Mouse (Mus musculus) erythroblast, adult 5-6 weeks (primary cell): ENCODE results near the gene Cct3. TPM values are rescaled to one million over a fixed set of nuclear protein-coding genes. Genes with fewer than 3 reads are reported as not detected.
"Not testable (repeated sequence)": the region's sequence is repeated elsewhere in the genome, so short reads cannot be mapped to it uniquely, and the experiment has no call there.

Experiments used
- ATAC-seq: replicated peaks from 2 replicates; pipeline ENCODE4 v1.8.0; 2016; ENCODE audit warnings: moderate number of reproducible peaks, mild to moderate bottlenecking, moderate TSS enrichment, inconsistent platforms; ENCODE audit not compliant: poor library complexity, low FRiP score, severe bottlenecking
- total RNA-seq, 2 experiments: library from RNA; stranded (forward) in 1 of 2; stranded (reverse) in 1 of 2; fragments of 150-400 nt in 1 of 2; fragments of 200-764, 138-1000 nt in 1 of 2; gene quantifications; 2 replicates each; pipeline versions ENCODE4 v1.2.3 to v1.2.4; 2015 to 2017; ENCODE audit warnings: low replicate concordance in 2 of 2

Cct3 gene
- total RNA-seq, 2 experiments from 2014 or later, result 48.6 to 178 TPM

DNA sequence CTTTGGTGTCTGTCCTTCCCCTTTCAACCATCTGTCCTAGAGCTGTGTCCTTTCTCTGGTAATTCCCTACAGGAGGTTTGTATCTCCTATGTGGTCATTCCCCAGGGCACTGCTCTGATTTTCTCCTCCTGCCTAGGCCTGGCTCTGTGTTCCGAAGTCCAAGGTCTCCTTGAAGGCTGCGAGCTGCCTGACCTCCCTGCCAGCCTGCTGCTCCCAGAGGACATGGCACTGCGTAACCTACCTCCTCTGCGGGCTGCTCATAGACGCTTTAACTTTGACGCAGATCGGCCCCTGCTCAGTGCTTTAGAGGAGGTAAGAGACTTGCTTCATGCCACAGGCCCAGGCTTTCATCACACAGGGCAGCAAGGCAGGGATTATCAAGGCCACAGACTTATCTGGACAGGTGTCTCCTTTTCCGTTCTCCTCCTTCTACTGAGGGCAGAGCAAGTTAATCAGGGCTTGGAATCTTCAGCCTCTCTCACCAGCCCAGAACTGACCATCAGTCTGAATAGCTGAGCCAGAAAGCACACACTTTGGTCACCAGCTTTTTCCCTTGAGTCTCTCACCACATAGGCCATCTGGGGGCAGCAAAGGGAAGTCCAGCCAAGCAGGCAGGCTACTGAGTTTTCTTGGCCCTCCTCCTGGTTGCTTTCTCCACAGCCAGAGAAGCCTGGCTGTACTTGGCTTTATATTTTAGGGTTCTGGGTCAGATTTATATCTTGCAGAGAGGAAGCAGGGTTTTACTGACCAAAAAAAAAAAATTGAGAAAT is 57.7 kb downstream of the Cct3 start:
- ATAC-seq, result no peak

- ATAC-seq, result no peak
Measured at GRCm38 (mm10) chr3:88359584-88359983, 62.7 kb downstream of the Cct3 start.

- ATAC-seq, result no peak
Measured at GRCm38 (mm10) chr3:88359989-88360388, 63.1 kb downstream of the Cct3 start.

GRCm38 (mm10) chr3:88361096-88361495 is 64.2 kb downstream of the Cct3 start:
- no peak for ATAC-seq

- ATAC-seq, result no peak
Measured at GRCm38 (mm10) chr3:88361612-88362313, 64.8 kb downstream of the Cct3 start.

- ATAC-seq, result peak; percentile 72
Measured at GRCm38 (mm10) chr3:88363700-88364099, 66.8 kb downstream of the Cct3 start.

GRCm38 (mm10) chr3:88364337-88364736 is 67.4 kb downstream of the Cct3 start, which contains the start of gene Paqr6:
Gene Paqr6 (plus strand): TSS chr3:88364584.
- ATAC-seq, result peak; percentile 25; the same call in 1 of the 2 replicates

DNA sequence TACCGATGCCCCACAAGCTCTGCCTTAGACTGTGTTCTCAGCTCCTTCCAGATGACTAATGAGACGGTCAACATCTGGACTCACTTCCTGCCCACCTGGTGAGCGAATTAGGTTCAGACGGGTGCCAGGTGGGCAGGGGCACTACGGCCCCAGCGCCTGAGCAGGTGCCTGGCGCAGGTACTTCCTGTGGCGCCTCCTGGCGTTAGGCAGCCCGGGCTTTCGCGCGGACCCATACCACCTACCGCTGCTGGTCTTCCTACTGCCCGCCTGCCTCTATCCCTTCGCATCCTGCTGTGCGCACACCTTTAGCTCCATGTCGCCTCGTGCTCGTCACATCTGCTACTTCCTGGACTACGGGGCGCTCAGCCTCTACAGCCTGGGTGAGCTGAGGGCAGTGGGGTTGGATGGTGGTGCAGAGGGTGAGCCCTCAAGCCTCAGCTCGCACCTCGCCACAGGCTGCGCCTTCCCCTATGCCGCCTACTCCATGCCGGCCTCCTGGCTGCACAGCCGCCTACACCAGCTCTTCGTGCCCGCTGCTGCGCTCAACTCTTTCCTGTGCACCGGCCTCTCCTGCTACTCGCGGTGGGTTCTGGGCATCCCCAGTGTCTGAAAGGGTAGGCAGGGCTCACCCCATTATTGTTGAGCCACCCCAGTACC is 68.9 kb downstream of the Cct3 start:
- ATAC-seq, result no peak

- ATAC-seq, result peak; percentile 59
Measured at GRCm38 (mm10) chr3:88366830-88367428, 70.0 kb downstream of the Cct3 start.

- not testable (repeated sequence) for ATAC-seq
Measured at GRCm38 (mm10) chr3:88367517-88367916, 70.6 kb downstream of the Cct3 start.

- not testable (repeated sequence) for ATAC-seq
Measured at GRCm38 (mm10) chr3:88368511-88368910, 71.6 kb downstream of the Cct3 start.

Other genes starting within 250 kb of the Cct3 start
- 8.8 and 14.2 TPM in 2 replicates for gene Naxe, start 238.6 kb upstream of the Cct3 start, total RNA-seq (2015; ENCODE audit: low replicate concordance)
- gene Naxe, start 238.6 kb upstream of the Cct3 start, total RNA-seq (2017; ENCODE audit: low replicate concordance), result 5.0 and 6.0 TPM in 2 replicates
- gene Ttc24, start 218.8 kb upstream of the Cct3 start, total RNA-seq (2015; ENCODE audit: low replicate concordance), result not detected in 2 replicates
- not detected in 2 replicates for gene Ttc24, start 218.8 kb upstream of the Cct3 start, total RNA-seq (2017; ENCODE audit: low replicate concordance)
- gene Iqgap3, start 215.1 kb upstream of the Cct3 start, total RNA-seq (2015; ENCODE audit: low replicate concordance), result 6.5 and 6.7 TPM in 2 replicates
- gene Iqgap3, start 215.1 kb upstream of the Cct3 start, total RNA-seq (2017; ENCODE audit: low replicate concordance), result 6.8 and 25.6 TPM in 2 replicates
- gene Mef2d, start 154.7 kb upstream of the Cct3 start, total RNA-seq (2015; ENCODE audit: low replicate concordance), result 38.2 and 38.7 TPM in 2 replicates
- gene Mef2d, start 154.7 kb upstream of the Cct3 start, total RNA-seq (2017; ENCODE audit: low replicate concordance), result 11.3 and 19.8 TPM in 2 replicates
- gene Rhbg, start 42.4 kb upstream of the Cct3 start, total RNA-seq (2015; ENCODE audit: low replicate concordance), result not detected in 2 replicates
- gene Rhbg, start 42.4 kb upstream of the Cct3 start, total RNA-seq (2017; ENCODE audit: low replicate concordance), result not detected in 2 replicates
- gene Gm38392, start 9.9 kb upstream of the Cct3 start, total RNA-seq (2015; ENCODE audit: low replicate concordance), result not detected in 2 replicates
- not detected in 2 replicates for gene Gm38392, start 9.9 kb upstream of the Cct3 start, total RNA-seq (2017; ENCODE audit: low replicate concordance)
- gene Tsacc, start 117 bp upstream of the Cct3 start, total RNA-seq (2015; ENCODE audit: low replicate concordance), result 5.0 TPM in 1 of 2 replicates, not detected in the other
- gene Tsacc, start 117 bp upstream of the Cct3 start, total RNA-seq (2017; ENCODE audit: low replicate concordance), result not detected in 2 replicates
- 11.1 and 58.3 TPM in 2 replicates for gene Glmp, start 27.9 kb downstream of the Cct3 start, total RNA-seq (2015; ENCODE audit: low replicate concordance)
- gene Glmp, start 27.9 kb downstream of the Cct3 start, total RNA-seq (2017; ENCODE audit: low replicate concordance), result 5.9 and 13.1 TPM in 2 replicates
- not detected in 2 replicates for gene Tmem79, start 39.0 kb downstream of the Cct3 start, total RNA-seq (2015; ENCODE audit: low replicate concordance)
- 0.09 TPM in 1 of 2 replicates, not detected in the other for gene Tmem79, start 39.0 kb downstream of the Cct3 start, total RNA-seq (2017; ENCODE audit: low replicate concordance)
- 28.1 and 29.5 TPM in 2 replicates for gene Smg5, start 39.1 kb downstream of the Cct3 start, total RNA-seq (2015; ENCODE audit: low replicate concordance)
- 45.1 and 58.0 TPM in 2 replicates for gene Smg5, start 39.1 kb downstream of the Cct3 start, total RNA-seq (2017; ENCODE audit: low replicate concordance)
- 3.1 TPM in 1 of 2 replicates, not detected in the other for gene Paqr6, start 67.5 kb downstream of the Cct3 start, total RNA-seq (2015; ENCODE audit: low replicate concordance)
- not detected in 2 replicates for gene Paqr6, start 67.5 kb downstream of the Cct3 start, total RNA-seq (2017; ENCODE audit: low replicate concordance)
- gene Bglap3, start 75.6 kb downstream of the Cct3 start, total RNA-seq (2015; ENCODE audit: low replicate concordance), result not detected in 2 replicates
- gene Bglap3, start 75.6 kb downstream of the Cct3 start, total RNA-seq (2017; ENCODE audit: low replicate concordance), result not detected in 2 replicates
- gene Bglap2, start 81.6 kb downstream of the Cct3 start, total RNA-seq (2015; ENCODE audit: low replicate concordance), result not detected in 2 replicates
- not detected in 2 replicates for gene Bglap2, start 81.6 kb downstream of the Cct3 start, total RNA-seq (2017; ENCODE audit: low replicate concordance)
- not detected in 2 replicates for gene Bglap, start 87.3 kb downstream of the Cct3 start, total RNA-seq (2015; ENCODE audit: low replicate concordance)
- gene Bglap, start 87.3 kb downstream of the Cct3 start, total RNA-seq (2017; ENCODE audit: low replicate concordance), result not detected in 2 replicates
- gene Pmf1, start 113.2 kb downstream of the Cct3 start, total RNA-seq (2015; ENCODE audit: low replicate concordance), result 33.2 and 56.6 TPM in 2 replicates
- 42.1 and 43.4 TPM in 2 replicates for gene Pmf1, start 113.2 kb downstream of the Cct3 start, total RNA-seq (2017; ENCODE audit: low replicate concordance)
- gene Slc25a44, start 128.0 kb downstream of the Cct3 start, total RNA-seq (2015; ENCODE audit: low replicate concordance), result 7.9 and 11.5 TPM in 2 replicates
- gene Slc25a44, start 128.0 kb downstream of the Cct3 start, total RNA-seq (2017; ENCODE audit: low replicate concordance), result 13.7 and 20.2 TPM in 2 replicates
- 29.7 and 57.3 TPM in 2 replicates for gene Sema4a, start 164.1 kb downstream of the Cct3 start, total RNA-seq (2015; ENCODE audit: low replicate concordance)
- 9.8 and 20.7 TPM in 2 replicates for gene Sema4a, start 164.1 kb downstream of the Cct3 start, total RNA-seq (2017; ENCODE audit: low replicate concordance)
- gene Lmna, start 212.8 kb downstream of the Cct3 start, total RNA-seq (2015; ENCODE audit: low replicate concordance), result 6.9 and 9.0 TPM in 2 replicates
- gene Lmna, start 212.8 kb downstream of the Cct3 start, total RNA-seq (2017; ENCODE audit: low replicate concordance), result 45.6 and 52.7 TPM in 2 replicates
- gene Mex3a, start 235.3 kb downstream of the Cct3 start, total RNA-seq (2015; ENCODE audit: low replicate concordance), result 0.19 and 1.5 TPM in 2 replicates
- 0.34 TPM in 1 of 2 replicates, not detected in the other for gene Mex3a, start 235.3 kb downstream of the Cct3 start, total RNA-seq (2017; ENCODE audit: low replicate concordance)